Mouse (Mus musculus): Measurements from ENCODE around the gene Slc1a4. TPM values are rescaled to one million over a fixed set of nuclear protein-coding genes. Genes with fewer than 3 reads are reported as not detected.

Gene Slc1a4
- total RNA-seq, 2 experiments from 2014 or later, result 7.8 to 10.6 TPM

- DNase-seq, result no peak
Observed at GRCm38 (mm10) chr11:20325073-20325694, 7.3 kb downstream of the Slc1a4 start.

- no peak for DNase-seq
Observed at GRCm38 (mm10) chr11:20324006-20324405, 8.5 kb downstream of the Slc1a4 start.

- no peak for DNase-seq
Observed at GRCm38 (mm10) chr11:20322366-20322765, 10.1 kb downstream of the Slc1a4 start.

- no peak for DNase-seq
Observed at GRCm38 (mm10) chr11:20320661-20321060, 11.9 kb downstream of the Slc1a4 start.

- no peak for DNase-seq
Observed at GRCm38 (mm10) chr11:20318659-20319454, 13.7 kb downstream of the Slc1a4 start.

- no peak for DNase-seq
Observed at GRCm38 (mm10) chr11:20313576-20313975, 18.9 kb downstream of the Slc1a4 start.

- no peak for DNase-seq
Observed at GRCm38 (mm10) chr11:20309044-20309443, 23.5 kb downstream of the Slc1a4 start.

GRCm38 (mm10) chr11:20307409-20307808 is 25.1 kb downstream of the Slc1a4 start:
- no peak for DNase-seq

GRCm38 (mm10) chr11:20305641-20306040 is 26.9 kb downstream of the Slc1a4 start:
- DNase-seq, result no peak

- peak; percentile 71 for DNase-seq
Observed at GRCm38 (mm10) chr11:20304341-20304740, 28.2 kb downstream of the Slc1a4 start.

- DNase-seq, result no peak
Observed at GRCm38 (mm10) chr11:20301332-20301731, 31.2 kb downstream of the Slc1a4 start.

- no peak for DNase-seq
Observed at GRCm38 (mm10) chr11:20300850-20301249, 31.7 kb downstream of the Slc1a4 start.

- DNase-seq, result no peak
Observed at GRCm38 (mm10) chr11:20299900-20300299, 32.6 kb downstream of the Slc1a4 start.

GRCm38 (mm10) chr11:20284463-20284862 is 48.0 kb downstream of the Slc1a4 start:
- no peak for DNase-seq

GRCm38 (mm10) chr11:20282601-20283219 is 49.8 kb downstream of the Slc1a4 start:
- no peak for DNase-seq

- DNase-seq, result peak; percentile 51
Observed at GRCm38 (mm10) chr11:20280982-20281381, 51.5 kb downstream of the Slc1a4 start.

GRCm38 (mm10) chr11:20278702-20279101 is 53.8 kb downstream of the Slc1a4 start:
- DNase-seq, result no peak

GRCm38 (mm10) chr11:20277106-20277505 is 55.4 kb downstream of the Slc1a4 start:
- DNase-seq, result no peak

GRCm38 (mm10) chr11:20275974-20276373 is 56.5 kb downstream of the Slc1a4 start:
- DNase-seq, result no peak

- DNase-seq, result no peak
Observed at GRCm38 (mm10) chr11:20269885-20270284, 62.6 kb downstream of the Slc1a4 start.

GRCm38 (mm10) chr11:20262628-20263380 is 69.7 kb downstream of the Slc1a4 start:
- DNase-seq, result no peak

GRCm38 (mm10) chr11:20254791-20255190 is 77.7 kb downstream of the Slc1a4 start:
- no peak for DNase-seq

- no peak for DNase-seq
Observed at GRCm38 (mm10) chr11:20253088-20253487, 79.4 kb downstream of the Slc1a4 start.

Measured in adrenal gland, postnatal 10 days (tissue).